Mouse (Mus musculus): ENCODE data around the gene Ano1.
A peak's percentile ranks its signal among the peaks of the same experiment; 100 is the strongest.

The Ano1 gene

GRCm38 (mm10) chr7:144751833-144752232 lies at the start of gene Ano1:
Gene Ano1 (minus strand): TSS chr7:144751974.
- DNase-seq = no peak

GRCm38 (mm10) chr7:144798471-144798870 lies 46.7 kb upstream of the Ano1 start:
- peak; percentile 12 to 20 for DNase-seq

GRCm38 (mm10) chr7:144796986-144797735 lies 45.4 kb upstream of the Ano1 start:
- peak; percentile 53 to 54 for DNase-seq

- DNase-seq = no peak
These were observed 44.3 kb upstream of the Ano1 start for GRCm38 (mm10) chr7:144795976-144796474.

- no peak for DNase-seq
These were observed 41.5 kb upstream of the Ano1 start for GRCm38 (mm10) chr7:144793296-144793695.

- no peak for DNase-seq
These were observed 39.7 kb upstream of the Ano1 start for GRCm38 (mm10) chr7:144791426-144791825.

- no peak for DNase-seq
These were observed 38.1 kb upstream of the Ano1 start for GRCm38 (mm10) chr7:144789601-144790556.

- no peak for DNase-seq
These were observed 36.9 kb upstream of the Ano1 start for GRCm38 (mm10) chr7:144788631-144789030.

- DNase-seq = no peak
These were observed 35.7 kb upstream of the Ano1 start for GRCm38 (mm10) chr7:144787501-144787900.

- DNase-seq = no peak
These were observed 34.8 kb upstream of the Ano1 start for GRCm38 (mm10) chr7:144786571-144786970.

GRCm38 (mm10) chr7:144784176-144784575 lies 32.4 kb upstream of the Ano1 start:
- DNase-seq = no peak

- DNase-seq = no peak
These were observed 30.6 kb upstream of the Ano1 start for GRCm38 (mm10) chr7:144782402-144782801.

- peak; percentile 17 to 28 for DNase-seq
These were observed 29.6 kb upstream of the Ano1 start for GRCm38 (mm10) chr7:144781337-144781736.

- DNase-seq = no peak
These were observed 28.4 kb upstream of the Ano1 start for GRCm38 (mm10) chr7:144780190-144780589.

- no peak for DNase-seq
These were observed 27.9 kb upstream of the Ano1 start for GRCm38 (mm10) chr7:144779691-144780090.

GRCm38 (mm10) chr7:144777805-144778204 lies 26.0 kb upstream of the Ano1 start:
- no peak for DNase-seq

- peak; percentile 74 to 83 for DNase-seq
These were observed 24.2 kb upstream of the Ano1 start for GRCm38 (mm10) chr7:144775804-144776447.

GRCm38 (mm10) chr7:144775214-144775613 lies 23.4 kb upstream of the Ano1 start:
- no peak for DNase-seq

GRCm38 (mm10) chr7:144774283-144774682 lies 22.5 kb upstream of the Ano1 start:
- no peak for DNase-seq

GRCm38 (mm10) chr7:144770116-144770515 lies 18.3 kb upstream of the Ano1 start:
- no peak for DNase-seq

- DNase-seq = no peak
These were observed 17.8 kb upstream of the Ano1 start for GRCm38 (mm10) chr7:144769434-144770080.

GRCm38 (mm10) chr7:144768845-144769244 lies 17.1 kb upstream of the Ano1 start:
- no peak for DNase-seq
